Mouse (Mus musculus): Measurements from ENCODE around the gene Gse1.

DNA sequence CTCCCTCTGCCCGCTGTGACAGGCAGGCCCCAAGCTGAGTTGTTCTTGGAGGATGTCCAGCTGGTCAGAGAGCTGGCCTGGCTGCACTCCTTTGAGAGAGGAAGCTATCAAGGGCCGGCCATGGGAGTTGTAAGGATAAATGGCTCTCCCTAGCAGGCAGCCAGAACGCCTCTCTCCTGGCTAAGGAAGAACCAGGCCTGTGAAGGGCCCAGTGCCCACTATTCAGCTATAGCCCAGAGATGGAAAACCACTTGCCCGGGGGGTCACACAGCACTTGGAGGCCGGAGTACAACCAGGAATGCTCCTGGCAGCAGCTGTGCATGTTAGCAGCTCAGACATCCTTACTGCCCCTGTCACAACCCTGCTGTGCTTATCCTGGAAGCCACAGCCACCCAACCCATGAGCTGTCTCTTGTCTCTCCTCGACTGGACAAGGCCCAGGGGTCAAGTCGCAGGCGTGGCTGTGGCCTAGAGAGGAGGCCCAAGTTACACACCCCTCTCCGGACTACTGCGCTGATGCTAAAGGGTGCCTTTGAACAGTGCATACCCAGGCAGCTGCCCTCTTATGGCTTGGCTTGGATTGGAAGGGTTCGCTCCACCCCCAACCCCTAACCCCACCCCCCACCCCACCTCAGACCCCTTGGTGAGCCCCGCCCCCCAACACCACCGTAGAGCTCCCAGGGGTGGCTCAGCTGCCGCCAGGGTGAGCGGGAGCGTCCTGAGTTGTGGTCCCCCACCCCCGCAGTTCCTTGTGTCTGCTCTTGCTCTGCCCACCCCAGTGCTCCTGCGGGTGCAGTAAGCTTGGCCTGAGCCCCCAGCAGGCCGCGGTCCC lies 276.2 kb downstream of the Gse1 start:
- TF ChIP-seq CTCF (IDR thresholded peaks at IDR 0.05; ENCODE audit: borderline replicate concordance, extremely low read depth, insufficient read depth, insufficient read length) (no peak), POLR2A (IDR thresholded peaks at IDR 0.05; ENCODE audit: borderline replicate concordance, extremely low read depth, insufficient read depth, insufficient read length, poor library complexity, severe bottlenecking) (no peak)

All from brain, embryonic 14.5 days (tissue).